Mouse (Mus musculus) frontal cortex, adult 2 months (tissue): ENCODE results near the gene Snrpd3. TPM values are rescaled to one million over a fixed set of nuclear protein-coding genes. Genes with fewer than 3 reads are reported as not detected.
"Not testable (repeated sequence)": the region's sequence is repeated elsewhere in the genome, so short reads cannot be mapped to it uniquely, and the experiment has no call there.

ENCODE experiments used
- DNase-seq, 2 experiments: peaks; one replicate each; pipeline ENCODE4 v3.0.0; 2022; ENCODE audit warnings: low spot score in 1 of 2; ENCODE audit errors: extremely low spot score in 1 of 2
- polyA plus RNA-seq: library from polyadenylated mRNA; depleted of rRNA; stranded (reverse); fragments of >200 nt; gene quantifications from 2 replicates; pipeline ENCODE4 v1.2.3, GENCODE M21; 2012; rRNA removed

Gene Snrpd3
- polyA plus RNA-seq = 33.8 and 34.6 TPM in 2 replicates

GRCm38 (mm10) chr10:75517073-75517757 is at the start of gene Snrpd3:
Gene Snrpd3 (plus strand): TSS chr10:75517551.
- peak; percentile 86 to 91 for DNase-seq

GRCm38 (mm10) chr10:75473411-75473810 is 43.9 kb upstream of the Snrpd3 start:
- DNase-seq = no peak

DNA sequence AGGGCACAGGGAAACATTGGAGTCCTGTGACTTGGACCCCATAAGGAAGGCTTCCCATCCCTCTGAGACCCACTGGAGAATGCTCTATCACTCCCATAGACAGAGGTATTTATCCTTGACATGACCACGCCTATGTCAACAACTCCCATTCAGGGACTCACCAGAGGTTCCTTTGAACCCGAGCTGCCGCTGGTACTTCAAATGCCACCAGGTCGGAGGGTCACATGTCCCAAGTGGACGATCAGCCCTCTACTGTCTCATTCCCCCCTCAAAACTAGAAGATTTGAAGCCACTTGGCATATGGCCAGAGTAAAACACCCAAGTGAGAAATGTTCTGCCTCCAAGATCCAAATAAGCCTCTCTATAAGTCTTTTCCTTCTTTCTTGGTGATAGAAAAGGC is 42.8 kb upstream of the Snrpd3 start:
- DNase-seq = no peak

DNA sequence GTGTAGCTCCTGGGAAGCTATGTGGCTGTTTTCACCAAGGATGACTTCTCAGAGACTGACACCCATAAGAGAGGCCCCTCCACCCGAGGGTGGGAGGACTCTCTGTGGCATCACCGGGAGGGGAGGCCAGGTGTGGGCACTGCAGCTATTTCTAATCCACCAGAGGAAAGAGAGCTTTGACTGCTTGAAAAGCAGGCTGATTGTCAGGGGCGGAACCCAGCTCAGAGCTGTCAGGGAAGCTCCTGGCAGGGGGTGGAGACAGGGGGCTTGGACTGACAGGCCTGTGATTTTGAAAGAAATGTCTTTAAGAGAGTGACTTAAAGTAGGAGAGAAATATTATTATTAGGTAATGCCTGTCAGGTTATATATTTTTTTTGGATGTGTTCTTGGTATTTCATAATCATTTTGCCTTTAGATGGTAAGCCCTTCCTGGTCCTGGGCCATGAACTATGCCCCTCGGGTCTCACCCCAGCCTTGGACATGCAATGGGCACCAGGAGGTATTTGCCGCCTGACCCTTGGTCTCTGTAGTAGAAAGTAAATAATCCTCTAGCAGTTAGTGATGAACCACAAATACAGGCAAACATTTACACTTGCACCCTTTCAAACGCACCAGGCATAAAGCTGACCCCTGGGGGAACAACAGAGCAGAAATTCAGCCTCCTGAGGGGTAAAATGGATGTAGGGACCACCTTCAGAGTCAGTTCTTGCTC is 42.1 kb upstream of the Snrpd3 start:
- DNase-seq = not testable (repeated sequence)

- no peak for DNase-seq
Observed at GRCm38 (mm10) chr10:75477034-75477433, 40.3 kb upstream of the Snrpd3 start.

GRCm38 (mm10) chr10:75479955-75480354 is 37.4 kb upstream of the Snrpd3 start:
- no peak for DNase-seq

GRCm38 (mm10) chr10:75481703-75482102 is 35.6 kb upstream of the Snrpd3 start:
- DNase-seq = no peak

- no peak for DNase-seq
Observed at GRCm38 (mm10) chr10:75482271-75482670, 35.1 kb upstream of the Snrpd3 start.

GRCm38 (mm10) chr10:75482919-75483483 is 34.4 kb upstream of the Snrpd3 start:
- no peak for DNase-seq

GRCm38 (mm10) chr10:75484066-75484465 is 33.3 kb upstream of the Snrpd3 start:
- no peak for DNase-seq

DNA sequence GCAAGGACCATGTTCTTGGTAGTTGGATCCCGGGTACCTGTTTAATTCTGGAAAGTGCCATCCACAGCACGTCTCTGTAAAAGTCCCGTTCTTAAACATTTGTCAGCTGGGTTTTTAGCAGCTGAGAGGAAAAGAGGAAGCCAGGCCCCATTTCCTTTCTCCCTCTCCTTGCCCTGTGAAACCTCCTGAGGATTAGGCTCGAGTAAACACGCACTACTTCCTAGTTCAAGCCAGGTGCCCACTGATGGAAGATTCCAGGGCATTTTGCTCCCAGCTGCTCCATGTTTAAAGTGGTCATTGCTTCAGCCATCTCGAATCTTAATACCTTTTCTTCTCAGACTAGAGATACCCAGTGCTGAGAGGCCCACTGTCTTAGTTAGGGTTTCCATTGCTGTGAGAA is 32.6 kb upstream of the Snrpd3 start:
- no peak for DNase-seq

DNA sequence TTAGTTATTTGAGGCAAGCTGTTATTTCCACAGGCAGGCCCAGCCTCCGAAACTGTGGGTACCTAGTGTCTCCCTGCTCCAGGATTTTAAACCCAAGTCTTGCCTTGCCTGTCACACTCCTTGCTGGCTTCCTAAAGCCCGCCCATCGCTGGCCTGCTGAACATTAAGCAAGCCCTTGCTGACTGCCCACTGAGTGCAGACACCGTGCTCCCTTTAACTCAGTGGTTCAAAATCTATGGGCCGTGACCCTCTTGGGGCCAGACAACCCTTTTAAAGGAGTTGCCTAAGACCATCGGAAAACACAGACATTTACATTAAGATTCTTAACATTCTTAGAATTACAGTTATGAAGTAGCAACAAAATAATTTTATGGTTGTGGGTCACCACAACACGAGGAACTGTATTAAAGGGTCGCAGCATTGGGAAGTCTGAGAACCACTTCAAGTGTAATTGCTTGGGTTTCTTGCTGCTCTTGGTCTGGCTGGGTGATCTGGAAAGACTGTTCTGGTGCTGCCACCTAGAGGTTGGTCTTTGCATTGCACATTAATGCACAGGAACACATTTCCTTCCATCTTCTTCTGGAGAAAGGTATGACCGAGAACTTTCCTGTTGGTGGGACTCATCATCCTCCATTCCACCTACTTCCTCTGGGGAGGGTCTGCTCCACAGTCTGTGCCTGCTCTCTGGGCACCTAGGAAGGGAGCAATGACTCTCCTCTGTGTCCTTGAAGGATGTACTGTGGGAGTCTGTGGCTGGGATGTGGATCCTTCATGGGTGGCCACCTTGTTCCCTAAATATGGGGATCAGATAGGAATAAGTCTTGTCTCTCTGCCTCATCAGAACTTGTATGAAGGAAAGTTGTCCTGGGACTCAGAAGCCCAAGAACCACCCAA is 31.0 kb upstream of the Snrpd3 start:
- peak; percentile 47 to 92 for DNase-seq

GRCm38 (mm10) chr10:75487131-75487530 is 30.2 kb upstream of the Snrpd3 start:
- DNase-seq = no peak

GRCm38 (mm10) chr10:75489522-75489921 is 27.8 kb upstream of the Snrpd3 start:
- DNase-seq = no peak

DNA sequence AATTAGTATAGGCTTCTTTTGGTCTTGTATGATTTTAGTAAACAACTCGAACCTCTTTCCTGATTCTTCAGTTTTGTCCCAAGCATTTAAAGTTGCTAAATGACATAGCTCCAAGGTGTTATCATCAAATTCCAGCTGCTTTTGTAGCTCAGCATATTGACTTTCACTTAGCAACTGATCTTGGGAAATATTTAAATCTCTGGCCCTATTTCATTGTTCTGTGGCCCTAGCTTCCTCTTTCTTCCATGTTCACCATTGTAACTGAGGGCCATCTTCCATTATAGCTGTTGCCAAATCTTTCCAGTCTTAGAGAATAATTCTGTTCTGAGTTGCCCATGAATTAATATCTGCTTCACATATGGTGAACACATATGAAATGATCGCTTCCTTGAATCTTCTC is 26.6 kb upstream of the Snrpd3 start:
- no peak for DNase-seq

GRCm38 (mm10) chr10:75491234-75491935 is 26.0 kb upstream of the Snrpd3 start:
- DNase-seq = no peak

DNA sequence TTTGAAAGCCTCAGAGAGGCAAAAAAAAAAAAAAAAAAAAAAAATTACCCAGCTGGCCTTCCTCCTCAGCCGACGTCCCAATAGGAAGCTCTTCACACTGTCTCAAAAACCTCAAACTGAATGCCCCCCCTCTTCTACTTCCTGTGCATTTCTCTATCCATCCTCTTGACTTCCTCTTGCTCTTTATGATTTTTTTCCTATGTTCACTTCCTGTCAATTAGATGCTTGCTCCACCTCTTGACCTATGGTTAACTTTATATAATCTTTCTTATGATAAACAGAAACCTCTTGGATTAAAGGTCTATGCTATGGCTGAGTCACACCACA is 25.5 kb upstream of the Snrpd3 start:
- DNase-seq = no peak

GRCm38 (mm10) chr10:75495304-75495703 is 22.0 kb upstream of the Snrpd3 start:
- DNase-seq = no peak

- DNase-seq = no peak
Observed at GRCm38 (mm10) chr10:75495921-75496320, 21.4 kb upstream of the Snrpd3 start.

DNA sequence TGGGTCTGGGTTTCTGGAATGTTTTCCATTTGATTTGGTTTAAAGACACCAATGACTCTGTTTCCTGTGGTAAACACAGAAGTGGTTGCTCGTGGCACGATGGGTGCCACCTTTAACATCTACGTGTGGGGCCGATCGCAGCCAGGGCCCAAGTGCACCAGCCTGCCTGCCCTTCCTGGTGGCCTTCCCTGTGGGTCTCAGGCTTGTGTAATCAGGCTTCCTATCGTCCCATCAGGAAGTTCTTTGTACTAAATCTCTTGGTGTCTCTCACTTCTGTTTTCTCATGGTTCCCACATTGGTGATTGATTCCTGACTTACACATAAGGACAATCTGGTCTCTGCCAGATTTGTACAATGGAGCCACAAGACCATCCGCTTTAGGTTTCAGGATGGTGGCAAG is 18.1 kb upstream of the Snrpd3 start:
- DNase-seq = not testable (repeated sequence)
